Mouse (Mus musculus): ENCODE measurements around the gene Gm3264. TPM values are rescaled to one million over a fixed set of nuclear protein-coding genes. Genes with fewer than 3 reads are reported as not detected.

The Gm3264 gene
- 0.76 and 1.0 TPM in 2 replicates for polyA plus RNA-seq (2015; fragmentation: Nextera tagmentation; extraction: Ambion mirVana)

GRCm38 (mm10) chr14:4855299-4855980, at the start of gene Gm3264:
Gene Gm3264, plus strand, starts transcription at chr14:4855576.

GRCm38 (mm10) chr14:4837806-4838205, 17.6 kb upstream of the Gm3264 start, which contains the start of gene Gm3269:
Gene Gm3269, plus strand, starts transcription at chr14:4838106.

GRCm38 (mm10) chr14:4892116-4892515, 36.7 kb downstream of the Gm3264 start, which contains the start of gene Gm3278:
Gene Gm3278, plus strand, starts transcription at chr14:4892416.

Other genes with a start within 250 kb of the Gm3264 start
- not detected in 2 replicates for gene Gm8159, start 223.2 kb upstream of the Gm3264 start, polyA plus RNA-seq (2015; fragmentation: Nextera tagmentation; extraction: Ambion mirVana)
- gene Gm3239, start 191.4 kb upstream of the Gm3264 start, polyA plus RNA-seq (2015; fragmentation: Nextera tagmentation; extraction: Ambion mirVana), result not detected in 2 replicates
- not detected in 2 replicates for gene Gm7876, start 146.3 kb upstream of the Gm3264 start, polyA plus RNA-seq (2015; fragmentation: Nextera tagmentation; extraction: Ambion mirVana)
- 0.27 and 0.50 TPM in 2 replicates for gene Gm3252, start 128.8 kb upstream of the Gm3264 start, polyA plus RNA-seq (2015; fragmentation: Nextera tagmentation; extraction: Ambion mirVana)
- gene Gm9602, start 79.2 kb upstream of the Gm3264 start, polyA plus RNA-seq (2015; fragmentation: Nextera tagmentation; extraction: Ambion mirVana), result not detected in 2 replicates
- gene Gm3269, start 17.5 kb upstream of the Gm3264 start, polyA plus RNA-seq (2015; fragmentation: Nextera tagmentation; extraction: Ambion mirVana), result not detected in 2 replicates
- gene Gm3278, start 36.8 kb downstream of the Gm3264 start, polyA plus RNA-seq (2015; fragmentation: Nextera tagmentation; extraction: Ambion mirVana), result not detected in 2 replicates
- gene Gm8297, start 128.4 kb downstream of the Gm3264 start, polyA plus RNA-seq (2015; fragmentation: Nextera tagmentation; extraction: Ambion mirVana), result not detected in 2 replicates
- not detected in 2 replicates for gene Gm3298, start 160.3 kb downstream of the Gm3264 start, polyA plus RNA-seq (2015; fragmentation: Nextera tagmentation; extraction: Ambion mirVana)
- gene 4930555G01Rik, start 195.1 kb downstream of the Gm3264 start, polyA plus RNA-seq (2015; fragmentation: Nextera tagmentation; extraction: Ambion mirVana), result not detected in 2 replicates
- gene Gm8281, start 215.5 kb downstream of the Gm3264 start, polyA plus RNA-seq (2015; fragmentation: Nextera tagmentation; extraction: Ambion mirVana), result 0.15 and 0.55 TPM in 2 replicates

Data from skeletal muscle tissue, postnatal 0 days (tissue).